ENCODE assay signal across 8 mouse cellular contexts in the genomic region with DNA sequence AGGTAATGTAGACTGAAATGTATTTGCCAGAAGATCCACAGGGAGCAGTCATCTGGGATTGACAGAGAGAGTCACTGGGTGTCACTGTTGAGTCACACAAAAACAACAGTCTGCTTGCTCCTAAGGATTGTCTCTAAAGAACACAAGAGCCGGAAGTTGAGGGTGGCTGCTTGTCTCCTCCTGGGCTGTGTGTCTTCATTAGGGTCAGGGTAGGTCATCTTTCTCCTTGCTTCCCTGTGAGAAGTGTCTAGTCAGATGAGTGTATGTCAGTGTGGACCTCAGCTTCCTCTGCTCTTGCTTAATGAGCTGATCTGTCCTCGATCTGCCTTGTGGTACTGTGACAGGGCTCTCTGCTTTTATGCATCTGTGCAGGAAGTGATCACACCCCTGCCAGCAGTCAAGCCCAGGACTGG.
A peak's percentile ranks its signal among the peaks of the same experiment; 100 is the strongest.
DNase-seq lines count a peak whose midpoint lies in the region; ATAC-seq lines count a peak whose summit lies in the region.

No protein-coding gene starts in this region.

- H3K4me2 ChIP-seq in forebrain, embryonic 14.5 days (ENCODE audit: low read length) = peak overlapping the region; percentile 18; the same call in 1 of the 2 replicates
- 0 out of 2 replicates have a peak overlapping the region, but pooled peaks have one; percentile 5 for H3K4me2 ChIP-seq in kidney, embryonic 14.5 days (replicated peaks; ENCODE audit: low read depth, low read length)
- no peak overlapping the region for H3K4me2 ChIP-seq in neural tube, embryonic 15.5 days

- H3K9me3 ChIP-seq in forebrain, embryonic 14.5 days (replicated peaks; ENCODE audit: control insufficient read depth, low read length) = no peaks in the 10 kb centered on the region
- no peaks in the 10 kb centered on the region for H3K9me3 ChIP-seq in kidney, embryonic 14.5 days (ENCODE audit: control insufficient read depth, low read length)
- H3K9me3 ChIP-seq in limb, embryonic 10.5 days (replicated peaks) = no peaks in the 10 kb centered on the region
- H3K9me3 ChIP-seq in neural tube, embryonic 15.5 days (replicated peaks) = no peaks in the 10 kb centered on the region

- no peaks in the 10 kb centered on the region for H3K27me3 ChIP-seq in forebrain, embryonic 14.5 days (replicated peaks; ENCODE audit: control insufficient read depth, insufficient read depth, low read length)
- no peaks in the 10 kb centered on the region for H3K27me3 ChIP-seq in kidney, embryonic 14.5 days (ENCODE audit: control insufficient read depth, insufficient read depth, low read length)
- H3K27me3 ChIP-seq in limb, embryonic 10.5 days (ENCODE audit: low read depth, poor library complexity, severe bottlenecking) = no peaks in the 10 kb centered on the region
- H3K27me3 ChIP-seq in neural tube, embryonic 15.5 days (replicated peaks) = no peaks in the 10 kb centered on the region

- H3K36me3 ChIP-seq in forebrain, embryonic 14.5 days (ENCODE audit: control insufficient read depth, insufficient read depth, low read length) = no peaks in the 10 kb centered on the region
- no peaks in the 10 kb centered on the region for H3K36me3 ChIP-seq in kidney, embryonic 14.5 days (ENCODE audit: control insufficient read depth, insufficient read depth, low read length)
- no peaks in the 10 kb centered on the region for H3K36me3 ChIP-seq in limb, embryonic 10.5 days
- no peaks in the 10 kb centered on the region for H3K36me3 ChIP-seq in neural tube, embryonic 15.5 days

- H3K4me3 ChIP-seq in forebrain, embryonic 14.5 days (ENCODE audit: low read depth, low read length) = no peak overlapping the region
- no peak overlapping the region for H3K4me3 ChIP-seq in kidney, embryonic 14.5 days (ENCODE audit: low read length)
- no peak overlapping the region for H3K4me3 ChIP-seq in limb, embryonic 10.5 days
- H3K4me3 ChIP-seq in neural tube, embryonic 15.5 days (replicated peaks) = no peak overlapping the region

- ATAC-seq in cerebellum, adult (ENCODE audit: insufficient number of reproducible peaks, low FRiP score, low TSS enrichment) = peak; percentile 98
- ATAC-seq in forebrain, embryonic 14.5 days = peak; percentile 89
- ATAC-seq in kidney, embryonic 14.5 days (ENCODE audit: low FRiP score, low TSS enrichment) = peak; percentile 94
- ATAC-seq in neural tube, embryonic 15.5 days (ENCODE audit: low FRiP score) = peak; percentile 83
- ATAC-seq in erythroblast, adult 5-6 weeks (replicated peaks; ENCODE audit: low FRiP score, poor library complexity, severe bottlenecking) = no peak

- peak; percentile 15 to 77 for DNase-seq in adrenal gland, adult (ENCODE audit: inconsistent age in 2 of 2, low spot score in 1 of 2)
- no peak for DNase-seq in adrenal gland, postnatal 4 days (ENCODE audit: low spot score in 2 of 2)
- DNase-seq in forebrain, embryonic 14.5 days (ENCODE audit: low spot score) = peak; percentile 85
- peak; percentile 33 for DNase-seq in limb, embryonic 10.5 days (ENCODE audit: low spot score)

- no peak overlapping the region for H3K9ac ChIP-seq in forebrain, embryonic 14.5 days (ENCODE audit: low read length)
- H3K9ac ChIP-seq in kidney, embryonic 14.5 days (ENCODE audit: low read depth, low read length) = no peak overlapping the region
- H3K9ac ChIP-seq in neural tube, embryonic 15.5 days (replicated peaks) = no peak overlapping the region

- H3K4me1 ChIP-seq in forebrain, embryonic 14.5 days (ENCODE audit: control insufficient read depth, insufficient read depth, low read length) = no peaks in the 10 kb centered on the region
- H3K4me1 ChIP-seq in kidney, embryonic 14.5 days (ENCODE audit: control insufficient read depth, insufficient read depth, low read length) = no peaks in the 10 kb centered on the region
- no peaks in the 10 kb centered on the region for H3K4me1 ChIP-seq in limb, embryonic 10.5 days
- peaks cover 7% of the 10 kb centered on the region for H3K4me1 ChIP-seq in neural tube, embryonic 15.5 days

- WGBS in forebrain, embryonic 14.5 days = 26% methylated on average over 2 of the region's 2 CpGs
- 7% methylated on average over 2 of the region's 2 CpGs for WGBS in kidney, embryonic 14.5 days
- WGBS in limb, embryonic 10.5 days = 11% methylated on average over 2 of the region's 2 CpGs
- 8% methylated on average over 2 of the region's 2 CpGs for WGBS in neural tube, embryonic 15.5 days

- H3K27ac ChIP-seq in forebrain, embryonic 14.5 days (ENCODE audit: low read depth, low read length) = no peak overlapping the region
- H3K27ac ChIP-seq in kidney, embryonic 14.5 days (ENCODE audit: low read depth, low read length) = no peak overlapping the region
- no peak overlapping the region for H3K27ac ChIP-seq in limb, embryonic 10.5 days
- peak overlapping the region; percentile 19; the same call in 1 of the 2 replicates for H3K27ac ChIP-seq in neural tube, embryonic 15.5 days (replicated peaks)

Comparison
In these comparisons a context has a peak if more than half of its experiments do, and no peak if none do; other contexts are left out.
1. DNase-seq: peak in adrenal gland, adult (2 of 2), forebrain, embryonic 14.5 days (single experiment) and limb, embryonic 10.5 days (single experiment); none in adrenal gland, postnatal 4 days (0 of 2).